Mouse (Mus musculus): Measurements from ENCODE around the gene Fbxo46. TPM values are rescaled to one million over a fixed set of nuclear protein-coding genes. Genes with fewer than 3 reads are reported as not detected.
A peak's percentile ranks its signal among the peaks of the same experiment; 100 is the strongest.

The Fbxo46 gene
- total and polyA plus RNA-seq, 3 experiments, result 10.1 to 13.7 TPM; not detected in 1

DNA sequence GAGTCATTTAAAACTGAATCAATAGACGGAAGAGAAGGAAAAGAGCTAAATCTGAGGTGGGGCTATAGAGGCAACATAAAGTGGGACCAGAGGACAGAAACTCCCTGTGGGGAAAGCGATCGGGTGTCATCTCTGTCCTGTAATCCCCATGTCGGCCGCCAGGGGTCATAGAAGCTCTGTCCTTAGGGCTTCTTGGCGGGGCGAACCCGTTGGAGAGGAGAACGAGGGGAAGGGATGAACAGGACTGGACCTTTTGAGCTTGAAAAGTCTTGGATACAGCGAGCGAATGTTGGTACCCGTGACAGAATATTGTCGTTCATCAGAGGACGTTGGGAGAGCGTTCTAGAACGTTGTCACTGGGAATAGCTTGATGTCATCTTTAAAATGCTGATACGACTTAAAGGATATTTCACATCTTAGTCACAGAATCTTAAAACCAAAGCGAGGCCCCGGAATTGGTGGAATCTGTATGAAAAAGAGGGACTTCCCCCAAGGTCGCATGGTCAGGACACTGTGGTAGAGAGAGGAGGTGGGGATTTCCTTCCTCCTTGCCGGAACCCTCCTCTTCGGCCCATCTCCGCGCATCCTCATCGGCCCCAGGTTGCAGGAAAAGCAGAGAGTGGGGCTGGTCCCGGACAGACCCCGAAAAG is 58.9 kb downstream of the Fbxo46 start (continued):
- no peak for TF ChIP-seq ELF1 (IDR thresholded peaks at IDR 0.05; ENCODE audit: low read depth, low read length)
- TF ChIP-seq MEF2A (IDR thresholded peaks at IDR 0.05; ENCODE audit: extremely low read depth, insufficient replicate concordance, low read depth, low read length, poor library complexity, severe bottlenecking), result no peak
- no peak for TF ChIP-seq POLR2AphosphoS5 (IDR thresholded peaks at IDR 0.05; ENCODE audit: borderline replicate concordance, low read depth, low read length)
- peak; percentile 73; the same call in 1 of the 2 replicates for TF ChIP-seq SIN3A (IDR thresholded peaks at IDR 0.05; ENCODE audit: low read length)
- no peak for TF ChIP-seq BHLHE40 (IDR thresholded peaks at IDR 0.05; ENCODE audit: borderline replicate concordance, low read depth, low read length)
- TF ChIP-seq UBTF (IDR thresholded peaks at IDR 0.05; ENCODE audit: borderline replicate concordance, insufficient read depth, low read depth, low read length), result no peak
- peak; percentile 94 for TF ChIP-seq SMC3 (IDR thresholded peaks at IDR 0.05; ENCODE audit: low read depth, low read length)
- TF ChIP-seq CHD1 (IDR thresholded peaks at IDR 0.05; ENCODE audit: low read depth, low read length), result no peak
- TF ChIP-seq USF1 (IDR thresholded peaks at IDR 0.05; ENCODE audit: low read depth, low read length), result no peak
- TF ChIP-seq TAL1 (IDR thresholded peaks at IDR 0.05; ENCODE audit: low read length), result no peak
- no peak for TF ChIP-seq TCF12 (IDR thresholded peaks at IDR 0.05; ENCODE audit: low read depth, low read length)
- TF ChIP-seq NRF1 (IDR thresholded peaks at IDR 0.05; ENCODE audit: insufficient read depth, low read depth, low read length, poor library complexity, severe bottlenecking), result no peak
- TF ChIP-seq USF2 (IDR thresholded peaks at IDR 0.05; ENCODE audit: borderline replicate concordance in 1 of 2, insufficient read depth in 1 of 2, low read depth in 1 of 2, low read length in 2 of 2), result no peak
- TF ChIP-seq ZC3H11A (IDR thresholded peaks at IDR 0.05; ENCODE audit: low read depth, low read length), result peak; percentile 87
- no peak for TF ChIP-seq ZMIZ1 (IDR thresholded peaks at IDR 0.05; ENCODE audit: low read depth, low read length)
- TF ChIP-seq NELFE (IDR thresholded peaks at IDR 0.05; ENCODE audit: low read depth, low read length), result no peak
- no peak for TF ChIP-seq RCOR1 (IDR thresholded peaks at IDR 0.05; ENCODE audit: low read depth, low read length)

GRCm38 (mm10) chr7:19179173-19179572 is 59.5 kb downstream of the Fbxo46 start:
- Histone ChIP-seq H3K9me3 (replicated peaks; ENCODE audit: insufficient read depth, low read length) (no peaks in the 10 kb centered on the region), H3K27me3 (ENCODE audit: control insufficient read depth in 1 of 2, insufficient read depth in 2 of 2, low read length in 2 of 2) (no peaks in the 10 kb centered on the region), H3K27ac (ENCODE audit: control insufficient read depth, low read depth, low read length) (no peak overlapping the region; the same call in 1 of the 2 replicates), H3K9ac (ENCODE audit: control insufficient read depth, low read depth, low read length, poor library complexity, severe bottlenecking) (peak overlapping the region; percentile 68), H3K4me3 (ENCODE audit: control insufficient read depth in 1 of 2, insufficient read depth in 1 of 2, low read depth in 2 of 2, low read length in 2 of 2) (peak overlapping the region; percentile 60 to 83), H3K36me3 (ENCODE audit: control insufficient read depth in 1 of 2, insufficient read depth in 2 of 2, low read length in 2 of 2) (peaks cover 0 to 8% of the 10 kb centered on the region in 2 experiments; a peak in 2 of 4 replicates), H3K79me2 (ENCODE audit: control insufficient read depth, insufficient read depth, low read length, poor library complexity) (no peaks in the 10 kb centered on the region), H3K4me1 (ENCODE audit: control insufficient read depth in 1 of 2, insufficient read depth in 2 of 2, low read length in 2 of 2) (peaks cover 9 to 22% of the 10 kb centered on the region in 2 experiments)
- peak; percentile 87 for DNase-seq (ENCODE audit: low read depth, low spot score)
- TF ChIP-seq TAL1 (IDR thresholded peaks at IDR 0.05; ENCODE audit: low read length) (no peak), MAX (IDR thresholded peaks at IDR 0.05; ENCODE audit: low read length) (peak; percentile 83), MYB (IDR thresholded peaks at IDR 0.05; ENCODE audit: low read depth, low read length) (no peak), SIN3A (IDR thresholded peaks at IDR 0.05; ENCODE audit: low read length) (peak; percentile 45; the same call in 1 of the 2 replicates), ETS1 (IDR thresholded peaks at IDR 0.05; ENCODE audit: low read depth, low read length) (peak; percentile 36; the same call in 1 of the 2 replicates), USF2 (IDR thresholded peaks at IDR 0.05; ENCODE audit: borderline replicate concordance in 1 of 2, insufficient read depth in 1 of 2, low read depth in 1 of 2, low read length in 2 of 2) (no peak), RAD21 (IDR thresholded peaks at IDR 0.05; ENCODE audit: low read depth, low read length) (peak; percentile 56), ZMIZ1 (IDR thresholded peaks at IDR 0.05; ENCODE audit: low read depth, low read length) (no peak), KAT2A (conservative IDR thresholded peaks at IDR 0.05; ENCODE audit: low read depth, low read length) (no peak), JUND (IDR thresholded peaks at IDR 0.05; ENCODE audit: low read depth, low read length) (no peak), POLR2A (IDR thresholded peaks at IDR 0.05; ENCODE audit: control insufficient read depth in 1 of 2, insufficient read depth in 1 of 2, low read depth in 1 of 2, low read length in 2 of 2, poor library complexity in 1 of 2) (no peak; a peak in 1 of 4 replicates), ELF1 (IDR thresholded peaks at IDR 0.05; ENCODE audit: low read depth, low read length) (0 out of 2 replicates have a peak, but pooled peaks have one; percentile 15), MEF2A (IDR thresholded peaks at IDR 0.05; ENCODE audit: extremely low read depth, insufficient replicate concordance, low read depth, low read length, poor library complexity, severe bottlenecking) (no peak), EP300 (IDR thresholded peaks at IDR 0.05; ENCODE audit: low read depth in 1 of 2, low read length in 2 of 2) (no peak; a peak in 1 of 4 replicates), ZNF384 (IDR thresholded peaks at IDR 0.05; ENCODE audit: low read depth, low read length) (no peak), HCFC1 (IDR thresholded peaks at IDR 0.05; ENCODE audit: low read depth, low read length) (peak; percentile 54; the same call in 1 of the 2 replicates), UBTF (IDR thresholded peaks at IDR 0.05; ENCODE audit: borderline replicate concordance, insufficient read depth, low read depth, low read length) (no peak; the same call in 1 of the 2 replicates), MAFK (IDR thresholded peaks at IDR 0.05; ENCODE audit: borderline replicate concordance, low read depth, low read length) (no peak), CHD2 (IDR thresholded peaks at IDR 0.05; ENCODE audit: low read length) (no peak), USF1 (IDR thresholded peaks at IDR 0.05; ENCODE audit: low read depth, low read length) (no peak), RCOR1 (IDR thresholded peaks at IDR 0.05; ENCODE audit: low read depth, low read length) (no peak), ZC3H11A (IDR thresholded peaks at IDR 0.05; ENCODE audit: low read depth, low read length) (peak; percentile 69), SMC3 (IDR thresholded peaks at IDR 0.05; ENCODE audit: low read depth, low read length) (peak; percentile 85), BHLHE40 (IDR thresholded peaks at IDR 0.05; ENCODE audit: borderline replicate concordance, low read depth, low read length) (no peak), GATA1 (IDR thresholded peaks at IDR 0.05; ENCODE audit: low read depth, low read length) (no peak)
